Mouse (Mus musculus): Measurements from ENCODE around the gene Coa5. TPM values are rescaled to one million over a fixed set of nuclear protein-coding genes. Genes with fewer than 3 reads are reported as not detected.

Coa5 gene
- polyA plus RNA-seq, 1 experiment = 59.8 TPM

DNA sequence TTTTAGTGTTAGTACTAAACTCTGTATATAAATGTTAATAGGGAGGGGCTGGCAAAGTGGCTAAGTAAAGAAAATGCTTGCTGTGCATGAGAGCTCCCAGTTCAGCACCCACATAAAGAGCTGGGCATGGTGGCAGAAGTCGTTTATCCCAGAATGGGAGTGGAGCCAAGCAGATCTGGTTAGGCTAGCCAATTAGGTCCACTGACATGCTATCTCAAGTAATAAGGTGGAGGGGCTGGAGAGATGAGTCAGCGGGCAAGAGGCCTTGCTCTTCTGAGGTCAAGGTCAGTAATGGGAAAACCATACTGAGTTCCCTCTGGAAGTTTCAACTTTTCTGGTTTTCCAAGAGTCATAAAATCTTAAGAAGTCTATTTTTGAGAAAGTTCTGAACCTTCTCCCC is 992 bp downstream of the Coa5 start:
- TF ChIP-seq POLR2A (IDR thresholded peaks at IDR 0.05; ENCODE audit: borderline replicate concordance, extremely low read depth, insufficient read depth, insufficient read length, poor library complexity, severe bottlenecking) = no peak
- TF ChIP-seq CTCF (IDR thresholded peaks at IDR 0.05; ENCODE audit: borderline replicate concordance, extremely low read depth, insufficient read depth, insufficient read length) = no peak

DNA sequence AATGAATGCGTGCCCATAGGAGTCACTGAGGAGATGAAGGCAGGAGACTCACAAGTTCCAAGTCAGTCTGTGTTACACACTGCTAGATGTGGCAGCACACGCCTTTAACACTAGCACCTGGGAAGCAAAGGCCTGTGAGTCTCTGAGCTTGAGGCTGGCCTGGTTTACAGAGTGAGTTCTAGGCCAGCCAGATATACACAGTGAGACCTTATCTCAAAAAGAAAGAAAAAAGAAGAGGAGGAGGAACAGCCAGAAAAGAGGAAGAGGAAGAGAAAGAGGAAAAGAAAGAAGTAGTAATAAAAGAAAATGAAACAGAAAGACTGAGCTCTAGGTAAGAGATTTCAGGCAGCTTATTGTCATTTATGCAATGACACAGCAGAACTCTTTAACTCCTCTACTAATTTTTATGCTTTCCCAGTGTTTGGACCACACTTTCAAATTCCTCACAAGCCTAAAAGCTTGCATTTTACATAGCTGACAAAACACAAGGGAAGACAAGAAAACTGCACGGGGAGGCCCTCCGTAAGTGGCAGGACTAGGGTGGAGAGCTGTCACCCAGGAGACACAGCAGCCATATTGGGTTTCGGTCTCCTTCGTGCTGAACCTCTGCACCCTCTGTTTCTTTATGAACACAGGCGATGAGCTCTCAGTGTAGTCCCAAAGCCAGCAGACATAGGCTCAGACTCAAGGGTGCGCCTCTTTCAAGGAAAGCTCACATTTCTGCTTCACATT is 2.6 kb downstream of the Coa5 start:
- no peak for TF ChIP-seq CTCF (IDR thresholded peaks at IDR 0.05; ENCODE audit: borderline replicate concordance, extremely low read depth, insufficient read depth, insufficient read length)
- TF ChIP-seq POLR2A (IDR thresholded peaks at IDR 0.05; ENCODE audit: borderline replicate concordance, extremely low read depth, insufficient read depth, insufficient read length, poor library complexity, severe bottlenecking) = no peak
- no peak for DNase-seq (ENCODE audit: low read depth)

More for the DNA sequence above, 992 bp downstream of the Coa5 start:
- DNase-seq (ENCODE audit: low read depth) = no peak

DNA sequence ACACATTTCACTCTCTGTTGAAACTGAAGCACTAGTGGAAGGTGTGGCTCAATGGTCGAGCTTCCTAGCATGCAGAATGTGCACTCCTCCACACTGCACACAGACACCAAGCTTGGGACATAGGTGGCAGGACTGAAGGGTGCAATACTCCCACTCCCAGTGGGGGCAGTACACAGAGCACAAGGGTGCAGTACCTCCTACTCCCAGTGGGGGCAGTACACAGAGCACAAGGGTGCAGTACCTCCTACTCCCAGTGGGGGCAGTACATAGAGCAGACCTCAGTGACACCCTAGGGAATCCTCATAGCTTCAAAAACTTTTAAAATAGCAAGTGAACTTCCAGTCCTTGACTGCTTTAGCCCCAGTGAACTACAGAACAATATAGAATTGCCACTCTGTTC is 10.5 kb downstream of the Coa5 start:
- TF ChIP-seq CTCF (IDR thresholded peaks at IDR 0.05; ENCODE audit: borderline replicate concordance, extremely low read depth, insufficient read depth, insufficient read length) (peak; percentile 71), POLR2A (IDR thresholded peaks at IDR 0.05; ENCODE audit: borderline replicate concordance, extremely low read depth, insufficient read depth, insufficient read length, poor library complexity, severe bottlenecking) (no peak)
- no peak for DNase-seq (ENCODE audit: low read depth)

DNA sequence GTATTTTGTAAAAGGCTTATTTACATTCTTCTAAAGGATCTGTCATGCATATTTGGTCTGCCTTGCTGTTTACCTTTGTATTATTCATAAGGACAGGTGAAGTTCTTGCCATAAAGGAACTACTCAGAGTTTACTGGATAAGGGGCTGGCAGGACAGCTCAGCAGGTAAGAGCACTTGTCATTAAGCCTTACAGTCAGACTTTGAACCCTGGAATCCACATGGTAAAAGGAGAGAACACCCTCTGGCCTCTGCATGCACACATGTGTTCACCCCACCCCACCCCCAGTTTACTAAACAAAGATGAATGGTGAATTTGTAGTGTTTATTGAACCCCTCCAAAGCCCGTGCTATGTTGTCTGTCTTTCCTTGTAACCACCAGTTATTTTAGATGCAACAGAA is 14.5 kb downstream of the Coa5 start:
- TF ChIP-seq CTCF (IDR thresholded peaks at IDR 0.05; ENCODE audit: borderline replicate concordance, extremely low read depth, insufficient read depth, insufficient read length) (no peak), POLR2A (IDR thresholded peaks at IDR 0.05; ENCODE audit: borderline replicate concordance, extremely low read depth, insufficient read depth, insufficient read length, poor library complexity, severe bottlenecking) (no peak)
- DNase-seq (ENCODE audit: low read depth) = no peak

DNA sequence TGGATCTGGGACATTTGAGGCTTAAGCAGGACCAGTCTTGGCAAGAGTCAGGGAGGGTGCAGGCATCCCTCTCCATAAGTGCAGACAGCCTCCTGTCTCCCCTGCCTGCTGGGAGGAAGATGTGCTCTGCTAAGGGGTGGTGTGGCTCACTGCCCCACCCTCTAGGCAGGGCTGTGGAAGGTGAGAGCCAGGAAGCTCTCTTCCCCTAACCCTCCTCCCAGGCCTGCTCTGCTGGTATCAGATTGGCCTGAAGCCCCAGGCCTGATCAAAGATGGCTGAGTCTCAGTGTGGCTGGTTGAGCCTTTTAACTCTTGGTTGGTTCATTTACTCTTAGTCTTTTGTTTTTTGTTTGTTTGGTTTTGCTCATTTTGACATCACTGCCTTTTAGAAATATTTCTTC is 20.3 kb downstream of the Coa5 start:
- TF ChIP-seq CTCF (IDR thresholded peaks at IDR 0.05; ENCODE audit: borderline replicate concordance, extremely low read depth, insufficient read depth, insufficient read length) (no peak), POLR2A (IDR thresholded peaks at IDR 0.05; ENCODE audit: borderline replicate concordance, extremely low read depth, insufficient read depth, insufficient read length, poor library complexity, severe bottlenecking) (no peak)
- DNase-seq (ENCODE audit: low read depth) = no peak

DNA sequence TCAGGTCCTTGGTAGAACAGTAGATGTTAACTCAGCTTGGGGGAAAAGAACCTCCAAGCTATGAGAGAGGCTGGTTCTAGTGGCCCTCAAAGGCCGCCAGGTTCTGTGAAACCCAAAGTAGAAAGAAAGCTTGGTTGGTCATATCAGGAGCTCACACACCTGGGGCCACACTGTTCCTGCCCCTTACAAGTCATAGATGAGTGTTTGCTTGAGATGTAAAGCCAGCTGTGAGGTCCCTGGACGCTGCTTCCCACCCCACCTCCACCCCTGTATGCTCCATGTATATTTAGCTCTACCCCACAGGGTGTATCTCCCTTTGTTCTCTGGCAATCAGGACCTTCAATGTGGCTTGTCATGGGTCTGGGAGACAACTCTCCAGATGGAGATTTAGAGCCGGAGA is 21.2 kb downstream of the Coa5 start:
- TF ChIP-seq POLR2A (IDR thresholded peaks at IDR 0.05; ENCODE audit: borderline replicate concordance, extremely low read depth, insufficient read depth, insufficient read length, poor library complexity, severe bottlenecking) (no peak), CTCF (IDR thresholded peaks at IDR 0.05; ENCODE audit: borderline replicate concordance, extremely low read depth, insufficient read depth, insufficient read length) (no peak)
- DNase-seq (ENCODE audit: low read depth) = no peak

DNA sequence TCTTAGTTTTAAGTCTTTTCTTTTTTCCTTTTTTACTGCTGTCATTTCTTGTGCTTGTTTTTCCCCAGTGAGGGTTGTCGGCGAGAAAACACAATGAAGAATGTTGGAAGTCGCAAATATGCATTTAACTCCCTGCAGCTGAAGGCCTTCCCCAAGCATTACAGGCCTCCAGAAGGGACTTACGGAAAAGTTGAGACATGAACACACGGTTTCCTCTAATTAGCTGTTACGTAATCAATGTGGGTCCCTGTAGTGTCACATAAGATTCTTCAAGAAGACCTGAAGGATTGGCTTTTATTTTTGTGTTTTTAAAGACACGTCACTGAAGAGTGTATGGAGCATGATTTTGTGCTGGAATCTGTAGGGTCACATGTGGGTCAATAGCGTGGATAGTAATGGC is 21.8 kb downstream of the Coa5 start:
- TF ChIP-seq POLR2A (IDR thresholded peaks at IDR 0.05; ENCODE audit: borderline replicate concordance, extremely low read depth, insufficient read depth, insufficient read length, poor library complexity, severe bottlenecking) (no peak), CTCF (IDR thresholded peaks at IDR 0.05; ENCODE audit: borderline replicate concordance, extremely low read depth, insufficient read depth, insufficient read length) (no peak)
- DNase-seq (ENCODE audit: low read depth) = no peak

DNA sequence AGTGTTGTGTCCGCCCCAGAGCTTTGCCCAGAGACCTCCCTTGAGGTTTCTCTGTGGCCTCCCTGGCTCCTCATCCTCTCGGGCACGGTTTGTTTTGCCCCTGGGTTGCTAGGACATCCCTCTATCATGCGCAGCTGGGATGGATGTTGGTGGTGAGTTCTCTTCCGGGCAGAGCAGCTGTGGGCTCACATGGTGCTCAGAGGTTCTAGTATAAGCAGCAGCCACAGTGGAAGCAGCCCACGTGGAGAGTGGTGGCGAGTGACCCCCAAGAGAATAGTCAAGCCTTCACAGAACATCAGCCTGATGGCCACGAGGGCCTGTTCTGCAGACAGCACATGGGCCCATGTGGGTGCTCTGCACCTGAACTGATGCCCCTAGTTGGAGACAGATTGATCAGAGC is 22.7 kb downstream of the Coa5 start:
- TF ChIP-seq CTCF (IDR thresholded peaks at IDR 0.05; ENCODE audit: borderline replicate concordance, extremely low read depth, insufficient read depth, insufficient read length) (no peak), POLR2A (IDR thresholded peaks at IDR 0.05; ENCODE audit: borderline replicate concordance, extremely low read depth, insufficient read depth, insufficient read length, poor library complexity, severe bottlenecking) (no peak)

DNA sequence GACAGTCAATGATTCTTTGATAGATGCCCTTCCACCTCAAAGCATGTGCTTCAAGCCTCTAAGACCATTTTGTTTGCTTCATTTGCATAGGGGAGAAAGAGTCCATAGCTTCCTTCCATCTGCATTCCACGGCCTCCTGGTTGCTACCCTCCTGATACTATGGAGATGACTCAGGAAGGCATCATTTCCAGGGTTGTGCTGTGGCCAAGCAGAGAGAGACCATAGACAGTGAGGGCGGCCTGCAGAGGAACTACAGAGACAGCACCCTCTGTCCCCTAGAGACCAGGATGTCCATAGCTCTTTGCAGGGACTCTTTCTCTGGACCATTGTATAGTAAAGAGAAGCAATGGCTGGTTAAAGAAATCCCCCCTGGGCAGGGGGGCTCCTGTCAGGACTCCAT is 24.8 kb downstream of the Coa5 start:
- DNase-seq (ENCODE audit: low read depth) = no peak
- TF ChIP-seq CTCF (IDR thresholded peaks at IDR 0.05; ENCODE audit: borderline replicate concordance, extremely low read depth, insufficient read depth, insufficient read length) = no peak
- TF ChIP-seq POLR2A (IDR thresholded peaks at IDR 0.05; ENCODE audit: borderline replicate concordance, extremely low read depth, insufficient read depth, insufficient read length, poor library complexity, severe bottlenecking) = no peak

More for the DNA sequence above, 22.7 kb downstream of the Coa5 start:
- no peak for DNase-seq (ENCODE audit: low read depth)

DNA sequence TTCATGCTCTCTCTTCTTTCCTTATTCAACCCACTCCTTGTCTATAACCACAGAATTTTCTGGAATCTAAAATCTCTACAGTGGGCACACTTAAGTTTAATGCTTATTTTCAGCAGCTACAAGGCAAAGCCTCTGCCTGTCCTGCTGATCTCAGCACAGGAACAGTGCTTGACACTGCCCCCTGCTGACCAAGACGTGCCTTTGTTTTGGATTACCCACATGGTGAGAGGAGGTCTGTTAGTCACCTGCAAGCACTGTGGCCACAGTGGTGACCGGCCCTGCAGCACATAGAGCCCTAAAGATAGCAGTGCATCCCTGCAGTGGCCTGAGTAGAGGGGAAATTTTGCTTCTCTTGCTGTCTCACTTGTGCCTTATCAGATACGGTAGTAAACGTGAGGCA is 28.2 kb downstream of the Coa5 start:
- peak; percentile 69 for DNase-seq (ENCODE audit: low read depth)
- TF ChIP-seq CTCF (IDR thresholded peaks at IDR 0.05; ENCODE audit: borderline replicate concordance, extremely low read depth, insufficient read depth, insufficient read length) = peak; percentile 78
- no peak for TF ChIP-seq POLR2A (IDR thresholded peaks at IDR 0.05; ENCODE audit: borderline replicate concordance, extremely low read depth, insufficient read depth, insufficient read length, poor library complexity, severe bottlenecking)

DNA sequence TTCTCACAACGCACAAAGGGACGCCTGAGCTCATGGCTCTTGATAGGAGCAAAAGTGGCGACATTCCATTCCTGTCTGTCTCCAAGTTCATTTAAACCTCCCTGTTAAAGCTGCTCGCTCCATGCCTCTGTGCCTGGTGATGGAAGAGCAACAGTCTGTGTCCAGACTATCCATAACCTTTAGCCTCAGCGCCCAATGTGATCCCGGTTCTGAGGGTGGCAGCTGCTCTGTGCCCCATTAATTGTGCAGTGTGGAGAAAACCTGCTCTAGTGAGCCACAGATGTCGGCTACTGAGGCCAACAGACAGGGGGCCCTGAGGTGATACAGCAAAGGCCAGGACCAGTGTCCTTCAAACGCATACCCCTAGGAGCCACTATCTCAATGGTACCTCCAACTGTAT is 30.2 kb downstream of the Coa5 start:
- no peak for TF ChIP-seq CTCF (IDR thresholded peaks at IDR 0.05; ENCODE audit: borderline replicate concordance, extremely low read depth, insufficient read depth, insufficient read length)
- TF ChIP-seq POLR2A (IDR thresholded peaks at IDR 0.05; ENCODE audit: borderline replicate concordance, extremely low read depth, insufficient read depth, insufficient read length, poor library complexity, severe bottlenecking) = no peak

DNA sequence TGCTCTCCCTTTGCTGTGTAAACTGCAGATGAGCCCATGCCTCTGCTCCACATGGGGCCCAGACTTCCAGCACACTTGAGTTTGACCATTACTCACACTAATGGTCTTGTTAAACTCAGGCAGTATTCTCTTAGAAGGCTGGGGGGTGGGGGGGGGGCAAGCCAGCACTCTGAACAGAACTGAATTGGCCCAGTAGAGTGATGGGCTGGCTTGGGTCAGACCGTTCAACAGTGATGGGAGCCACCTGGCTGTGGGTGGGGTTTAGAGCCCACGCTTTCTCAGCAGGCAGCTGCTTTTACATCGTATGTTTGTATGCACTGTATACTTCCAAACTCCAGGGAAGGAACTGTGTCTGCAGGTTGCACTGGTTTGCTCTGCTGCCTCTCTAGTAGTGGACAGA is 30.9 kb downstream of the Coa5 start:
- TF ChIP-seq POLR2A (IDR thresholded peaks at IDR 0.05; ENCODE audit: borderline replicate concordance, extremely low read depth, insufficient read depth, insufficient read length, poor library complexity, severe bottlenecking) = no peak
- no peak for TF ChIP-seq CTCF (IDR thresholded peaks at IDR 0.05; ENCODE audit: borderline replicate concordance, extremely low read depth, insufficient read depth, insufficient read length)

More for the DNA sequence above, 30.2 kb downstream of the Coa5 start:
- DNase-seq (ENCODE audit: low read depth) = no peak

More for the DNA sequence above, 30.9 kb downstream of the Coa5 start:
- no peak for DNase-seq (ENCODE audit: low read depth)
